Mouse (Mus musculus): ENCODE measurements around the gene Gm9999. TPM values are rescaled to one million over a fixed set of nuclear protein-coding genes. Genes with fewer than 3 reads are reported as not detected.

Gene Gm9999
- polyA plus RNA-seq, 1 experiment from 2014 or later, result not detected

GRCm38 (mm10) chr7:46997644-46998395 is 14.4 kb downstream of the Gm9999 start:
- no peak overlapping the region for H3K9ac ChIP-seq (replicated peaks; ENCODE audit: low read length)
- no peaks in the 10 kb centered on the region for H3K27me3 ChIP-seq (ENCODE audit: insufficient read depth, low read length)
- no peak overlapping the region for H3K27ac ChIP-seq (ENCODE audit: low read length)
- H3K4me1 ChIP-seq (ENCODE audit: insufficient read depth, low read length), result peaks cover 17% of the 10 kb centered on the region; the same call in 1 of the 2 replicates
- ATAC-seq (ENCODE audit: low FRiP score, low TSS enrichment), result no peak
- H3K9me3 ChIP-seq (ENCODE audit: low read length), result no peaks in the 10 kb centered on the region
- WGBS, result 83% methylated on average over 21 of the region's 21 CpGs
- H3K4me2 ChIP-seq (replicated peaks; ENCODE audit: low read depth, low read length), result no peak overlapping the region
- H3K36me3 ChIP-seq (ENCODE audit: insufficient read depth, low read length), result peaks cover 55% of the 10 kb centered on the region
- no peak overlapping the region for H3K4me3 ChIP-seq (ENCODE audit: low read length)

- Histone ChIP-seq H3K4me2 (replicated peaks; ENCODE audit: low read depth, low read length) (no peak overlapping the region), H3K9ac (replicated peaks; ENCODE audit: low read length) (no peak overlapping the region), H3K27me3 (ENCODE audit: insufficient read depth, low read length) (no peaks in the 10 kb centered on the region), H3K4me1 (ENCODE audit: insufficient read depth, low read length) (peaks cover 24% of the 10 kb centered on the region; the same call in 1 of the 2 replicates), H3K27ac (ENCODE audit: low read length) (no peak overlapping the region), H3K9me3 (ENCODE audit: low read length) (no peaks in the 10 kb centered on the region), H3K4me3 (ENCODE audit: low read length) (no peak overlapping the region), H3K36me3 (ENCODE audit: insufficient read depth, low read length) (peaks cover 46% of the 10 kb centered on the region)
- WGBS, result 89% methylated on average over 2 of the region's 2 CpGs
- no peak for ATAC-seq (ENCODE audit: low FRiP score, low TSS enrichment)
Observed at GRCm38 (mm10) chr7:46998942-46999341, 15.6 kb downstream of the Gm9999 start.

- Histone ChIP-seq H3K4me2 (replicated peaks; ENCODE audit: low read depth, low read length) (no peak overlapping the region), H3K27me3 (ENCODE audit: insufficient read depth, low read length) (no peaks in the 10 kb centered on the region), H3K36me3 (ENCODE audit: insufficient read depth, low read length) (peaks cover 34% of the 10 kb centered on the region), H3K9me3 (ENCODE audit: low read length) (no peaks in the 10 kb centered on the region), H3K9ac (replicated peaks; ENCODE audit: low read length) (no peak overlapping the region), H3K27ac (ENCODE audit: low read length) (peak overlapping the region; percentile 13; the same call in 1 of the 2 replicates), H3K4me3 (ENCODE audit: low read length) (no peak overlapping the region), H3K4me1 (ENCODE audit: insufficient read depth, low read length) (peaks cover 24% of the 10 kb centered on the region; the same call in 1 of the 2 replicates)
- 69% methylated on average over 8 of the region's 8 CpGs for WGBS
- peak; percentile 20; the same call in 1 of the 2 replicates for ATAC-seq (ENCODE audit: low FRiP score, low TSS enrichment)
Observed at GRCm38 (mm10) chr7:46999983-47000643, 16.7 kb downstream of the Gm9999 start.

GRCm38 (mm10) chr7:47000644-47000983 is 17.2 kb downstream of the Gm9999 start:
- H3K9me3 ChIP-seq (ENCODE audit: low read length), result no peaks in the 10 kb centered on the region
- H3K36me3 ChIP-seq (ENCODE audit: insufficient read depth, low read length), result peaks cover 29% of the 10 kb centered on the region
- 31% methylated on average over 3 of the region's 3 CpGs for WGBS
- no peak overlapping the region for H3K9ac ChIP-seq (replicated peaks; ENCODE audit: low read length)
- no peak overlapping the region for H3K4me2 ChIP-seq (replicated peaks; ENCODE audit: low read depth, low read length)
- peak overlapping the region; percentile 13; the same call in 1 of the 2 replicates for H3K27ac ChIP-seq (ENCODE audit: low read length)
- ATAC-seq (ENCODE audit: low FRiP score, low TSS enrichment), result peak; percentile 87
- H3K27me3 ChIP-seq (ENCODE audit: insufficient read depth, low read length), result no peaks in the 10 kb centered on the region
- no peak overlapping the region for H3K4me3 ChIP-seq (ENCODE audit: low read length)
- peaks cover 24% of the 10 kb centered on the region; the same call in 1 of the 2 replicates for H3K4me1 ChIP-seq (ENCODE audit: insufficient read depth, low read length)

GRCm38 (mm10) chr7:47001125-47001899 is 17.9 kb downstream of the Gm9999 start:
- WGBS, result 70% methylated on average over 5 of the region's 5 CpGs
- H3K9me3 ChIP-seq (ENCODE audit: low read length), result no peaks in the 10 kb centered on the region
- H3K27ac ChIP-seq (ENCODE audit: low read length), result no peak overlapping the region
- H3K4me1 ChIP-seq (ENCODE audit: insufficient read depth, low read length), result peaks cover 25% of the 10 kb centered on the region; the same call in 1 of the 2 replicates
- peaks cover 22% of the 10 kb centered on the region for H3K36me3 ChIP-seq (ENCODE audit: insufficient read depth, low read length)
- H3K27me3 ChIP-seq (ENCODE audit: insufficient read depth, low read length), result no peaks in the 10 kb centered on the region
- H3K4me3 ChIP-seq (ENCODE audit: low read length), result no peak overlapping the region
- no peak overlapping the region for H3K4me2 ChIP-seq (replicated peaks; ENCODE audit: low read depth, low read length)
- no peak for ATAC-seq (ENCODE audit: low FRiP score, low TSS enrichment)
- no peak overlapping the region for H3K9ac ChIP-seq (replicated peaks; ENCODE audit: low read length)

GRCm38 (mm10) chr7:47001900-47002275 is 18.5 kb downstream of the Gm9999 start:
- ATAC-seq (ENCODE audit: low FRiP score, low TSS enrichment), result no peak
- H3K27ac ChIP-seq (ENCODE audit: low read length), result no peak overlapping the region
- 82% methylated on average over 4 of the region's 4 CpGs for WGBS

GRCm38 (mm10) chr7:47003411-47004115 is 20.2 kb downstream of the Gm9999 start:
- peaks cover 37% of the 10 kb centered on the region for H3K4me1 ChIP-seq (ENCODE audit: insufficient read depth, low read length)
- H3K4me2 ChIP-seq (replicated peaks; ENCODE audit: low read depth, low read length), result no peak overlapping the region
- no peaks in the 10 kb centered on the region for H3K9me3 ChIP-seq (ENCODE audit: low read length)
- no peak overlapping the region for H3K9ac ChIP-seq (replicated peaks; ENCODE audit: low read length)
- H3K27ac ChIP-seq (ENCODE audit: low read length), result no peak overlapping the region
- no peak for ATAC-seq (ENCODE audit: low FRiP score, low TSS enrichment)
- H3K27me3 ChIP-seq (ENCODE audit: insufficient read depth, low read length), result no peaks in the 10 kb centered on the region
- peaks cover 3% of the 10 kb centered on the region; the same call in 1 of the 2 replicates for H3K36me3 ChIP-seq (ENCODE audit: insufficient read depth, low read length)
- 43% methylated on average over 3 of the region's 3 CpGs for WGBS
- H3K4me3 ChIP-seq (ENCODE audit: low read length), result no peak overlapping the region

More at GRCm38 (mm10) chr7:47001900-47002275, 18.5 kb downstream of the Gm9999 start:
- H3K36me3 ChIP-seq (ENCODE audit: insufficient read depth, low read length), result peaks cover 20% of the 10 kb centered on the region
- H3K27me3 ChIP-seq (ENCODE audit: insufficient read depth, low read length), result no peaks in the 10 kb centered on the region
- H3K9me3 ChIP-seq (ENCODE audit: low read length), result no peaks in the 10 kb centered on the region
- no peak overlapping the region for H3K9ac ChIP-seq (replicated peaks; ENCODE audit: low read length)
- H3K4me1 ChIP-seq (ENCODE audit: insufficient read depth, low read length), result peaks cover 31% of the 10 kb centered on the region
- no peak overlapping the region for H3K4me3 ChIP-seq (ENCODE audit: low read length)
- H3K4me2 ChIP-seq (replicated peaks; ENCODE audit: low read depth, low read length), result no peak overlapping the region

GRCm38 (mm10) chr7:47007109-47007780 is 23.9 kb downstream of the Gm9999 start:
- peak overlapping the region; percentile 97 for H3K4me2 ChIP-seq (replicated peaks; ENCODE audit: low read depth, low read length)
- peak overlapping the region; percentile 89 for H3K9ac ChIP-seq (replicated peaks; ENCODE audit: low read length)
- no peaks in the 10 kb centered on the region for H3K27me3 ChIP-seq (ENCODE audit: insufficient read depth, low read length)
- no peaks in the 10 kb centered on the region for H3K36me3 ChIP-seq (ENCODE audit: insufficient read depth, low read length)
- peak overlapping the region; percentile 93 for H3K27ac ChIP-seq (ENCODE audit: low read length)
- H3K4me1 ChIP-seq (ENCODE audit: insufficient read depth, low read length), result peaks cover 35% of the 10 kb centered on the region
- WGBS, result 8% methylated on average over 21 of the region's 21 CpGs
- peak overlapping the region; percentile 89 for H3K4me3 ChIP-seq (ENCODE audit: low read length)
- H3K9me3 ChIP-seq (ENCODE audit: low read length), result no peaks in the 10 kb centered on the region
- ATAC-seq (ENCODE audit: low FRiP score, low TSS enrichment), result no peak

GRCm38 (mm10) chr7:47007818-47008167 is 24.4 kb downstream of the Gm9999 start:
- Histone ChIP-seq H3K27me3 (ENCODE audit: insufficient read depth, low read length) (no peaks in the 10 kb centered on the region), H3K36me3 (ENCODE audit: insufficient read depth, low read length) (no peaks in the 10 kb centered on the region), H3K4me3 (ENCODE audit: low read length) (peak overlapping the region; percentile 89), H3K4me1 (ENCODE audit: insufficient read depth, low read length) (peaks cover 30% of the 10 kb centered on the region), H3K4me2 (replicated peaks; ENCODE audit: low read depth, low read length) (peak overlapping the region; percentile 97), H3K9ac (replicated peaks; ENCODE audit: low read length) (peak overlapping the region; percentile 89), H3K9me3 (ENCODE audit: low read length) (no peaks in the 10 kb centered on the region), H3K27ac (ENCODE audit: low read length) (peak overlapping the region; percentile 93)
- WGBS, result under 1% methylated on average over 25 of the region's 25 CpGs
- peak; percentile 65 for ATAC-seq (ENCODE audit: low FRiP score, low TSS enrichment)
